Mouse (Mus musculus): Measurements from ENCODE around the gene Fignl2. TPM values are rescaled to one million over a fixed set of nuclear protein-coding genes. Genes with fewer than 3 reads are reported as not detected.

The Fignl2 gene
- polyA plus RNA-seq, 1 experiment from 2014 or later = 0.04 TPM

GRCm38 (mm10) chr15:101039651-101040050, 38.7 kb downstream of the Fignl2 start:
- no peak for DNase-seq (ENCODE audit: low spot score)

GRCm38 (mm10) chr15:101028960-101029359, 49.4 kb downstream of the Fignl2 start:
- no peak for DNase-seq (ENCODE audit: low spot score)

GRCm38 (mm10) chr15:101011352-101011751, 67.0 kb downstream of the Fignl2 start:
- no peak for DNase-seq (ENCODE audit: low spot score)

- DNase-seq (ENCODE audit: low spot score) = no peak
These were observed 69.9 kb downstream of the Fignl2 start for GRCm38 (mm10) chr15:101008386-101009010.

- no peak for DNase-seq (ENCODE audit: low spot score)
These were observed 71.1 kb downstream of the Fignl2 start for GRCm38 (mm10) chr15:101007236-101007635.

- DNase-seq (ENCODE audit: low spot score) = no peak
These were observed 71.9 kb downstream of the Fignl2 start for GRCm38 (mm10) chr15:101006251-101007040.

GRCm38 (mm10) chr15:101005717-101006116, 72.7 kb downstream of the Fignl2 start:
- no peak for DNase-seq (ENCODE audit: low spot score)

GRCm38 (mm10) chr15:101004538-101004937, 73.8 kb downstream of the Fignl2 start:
- DNase-seq (ENCODE audit: low spot score) = no peak

- no peak for DNase-seq (ENCODE audit: low spot score)
These were observed 75.9 kb downstream of the Fignl2 start for GRCm38 (mm10) chr15:101002466-101002865.

- DNase-seq (ENCODE audit: low spot score) = no peak
These were observed 76.7 kb downstream of the Fignl2 start for GRCm38 (mm10) chr15:101001685-101002084.

Other genes starting within 250 kb of the Fignl2 start
- gene Scn8a, start 208.7 kb downstream of the Fignl2 start, polyA plus RNA-seq (2015; fragmentation: Nextera tagmentation; extraction: Ambion mirVana) = 2.0 and 2.1 TPM in 2 replicates
- gene Gm47841, start 31.2 kb downstream of the Fignl2 start, polyA plus RNA-seq (2015; fragmentation: Nextera tagmentation; extraction: Ambion mirVana) = not detected in 2 replicates
- not detected in 2 replicates for gene Ankrd33, start 37.2 kb upstream of the Fignl2 start, polyA plus RNA-seq (2015; fragmentation: Nextera tagmentation; extraction: Ambion mirVana)
- 5.8 and 6.5 TPM in 2 replicates for gene Acvrl1, start 50.0 kb upstream of the Fignl2 start, polyA plus RNA-seq (2015; fragmentation: Nextera tagmentation; extraction: Ambion mirVana)
- 3.9 and 4.6 TPM in 2 replicates for gene Acvr1b, start 95.5 kb upstream of the Fignl2 start, polyA plus RNA-seq (2015; fragmentation: Nextera tagmentation; extraction: Ambion mirVana)
- gene Grasp, start 145.6 kb upstream of the Fignl2 start, polyA plus RNA-seq (2015; fragmentation: Nextera tagmentation; extraction: Ambion mirVana) = 1.2 TPM in 2 replicates
- gene Nr4a1, start 175.7 kb upstream of the Fignl2 start, polyA plus RNA-seq (2015; fragmentation: Nextera tagmentation; extraction: Ambion mirVana) = 24.4 and 27.4 TPM in 2 replicates
- 95.1 and 103 TPM in 2 replicates for gene Atg101, start 205.7 kb upstream of the Fignl2 start, polyA plus RNA-seq (2015; fragmentation: Nextera tagmentation; extraction: Ambion mirVana)
- 0.22 and 0.40 TPM in 2 replicates for gene 6030408B16Rik, start 214.6 kb upstream of the Fignl2 start, polyA plus RNA-seq (2015; fragmentation: Nextera tagmentation; extraction: Ambion mirVana)